Mouse (Mus musculus) bone marrow, adult 2 months (tissue): ENCODE measurements at regions not wholly inside any gene's neighbourhood (a gene's known extent, or its start where the extent isn't known, plus 50 kb on each side); places are given as distances from the start of the nearest gene placed in this dataset.

Experiments used
- CTCF ChIP-seq: fragments of 200-500 bp; IDR thresholded peaks from 2 replicates; pipeline ENCODE4 v1.5.1; 2011; ENCODE audit warnings: low read length, control low read depth; ENCODE audit not compliant: control insufficient read depth, insufficient read depth
- POLR2A ChIP-seq: fragments of 200-500 bp; IDR thresholded peaks from 2 replicates; pipeline ENCODE4 v1.6.1; 2011; ENCODE audit warnings: low read depth, mild to moderate bottlenecking, control low read depth, low read length, borderline replicate concordance; ENCODE audit not compliant: control insufficient read depth

DNA sequence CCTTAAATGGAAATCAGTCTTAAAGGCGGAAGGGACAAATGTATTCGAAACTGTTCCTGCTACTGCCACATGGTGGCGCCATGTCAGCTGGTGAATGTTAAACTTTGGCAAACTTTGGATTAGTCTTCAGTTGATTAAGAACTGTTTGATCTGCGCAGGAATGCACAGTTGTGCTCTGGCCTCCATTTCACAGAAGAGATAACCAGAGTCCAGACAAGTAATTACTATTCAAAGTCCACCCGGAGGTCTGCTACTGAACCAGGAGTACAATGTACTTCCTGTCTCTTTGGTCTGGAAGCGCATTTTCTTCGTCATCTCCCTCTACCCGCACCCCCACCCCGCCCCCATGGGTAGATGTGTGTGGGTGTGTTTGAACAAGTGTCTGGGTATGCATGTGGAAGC is 118.6 kb upstream of the L3mbtl3 start:
- TF ChIP-seq CTCF, result peak; percentile 32; the same call in 1 of the 2 replicates
- TF ChIP-seq POLR2A, result no peak
